Mouse (Mus musculus) embryonic fibroblast, embryonic 13.5 days (primary cell): Measurements from ENCODE around the gene Tst.

ENCODE experiments used
- CTCF ChIP-seq: IDR thresholded peaks from 2 replicates; pipeline ENCODE4 v1.5.1; 2011; ENCODE audit warnings: mild to moderate bottlenecking, control low read depth, low read length, moderate library complexity, borderline replicate concordance; ENCODE audit not compliant: insufficient read depth
- POLR2A ChIP-seq: IDR thresholded peaks from 2 replicates; pipeline ENCODE4 v1.6.1; 2011; ENCODE audit warnings: low read depth, mild to moderate bottlenecking, control low read depth, low read length, moderate library complexity

- TF ChIP-seq CTCF: no peak
- no peak for TF ChIP-seq POLR2A
Measured at GRCm38 (mm10) chr15:78382115-78382514, 23.6 kb downstream of the Tst start.
